Mouse (Mus musculus): ENCODE results near the gene Dnajb5. TPM values are rescaled to one million over a fixed set of nuclear protein-coding genes. Genes with fewer than 3 reads are reported as not detected.

Gene Dnajb5
- polyA plus RNA-seq, 1 experiment = 12.2 TPM

DNA sequence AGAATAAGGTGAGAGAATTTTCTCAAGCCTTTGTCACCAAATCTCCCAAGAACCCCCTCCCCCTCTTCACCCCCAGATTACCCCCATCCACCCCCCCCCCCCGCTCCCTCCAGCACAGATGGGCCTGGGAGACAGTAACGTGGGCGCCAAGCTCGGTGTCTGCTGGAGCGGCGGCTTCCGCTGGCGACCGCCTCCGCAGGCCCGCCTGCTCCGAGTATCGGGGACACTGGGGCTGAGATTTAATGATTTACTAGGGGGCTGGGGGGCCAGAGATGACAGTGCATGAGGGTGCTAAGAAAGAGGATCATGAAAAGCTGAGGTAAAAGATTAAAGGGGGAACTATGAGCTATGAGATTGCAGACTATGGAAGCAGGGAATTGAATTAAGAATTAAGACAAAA lies 1.1 kb upstream of the Dnajb5 start:
- no peak for TF ChIP-seq POLR2A (IDR thresholded peaks at IDR 0.05; ENCODE audit: low read depth, low read length)
- TF ChIP-seq CTCF (IDR thresholded peaks at IDR 0.05; ENCODE audit: extremely low read depth, insufficient read depth, insufficient read length, insufficient replicate concordance) = no peak
- 32% methylated on average over 13 of the region's 13 CpGs for WGBS
- H3K4me1 ChIP-seq (ENCODE audit: control insufficient read depth, insufficient read depth, insufficient read length) = peaks cover 4% of the 10 kb centered on the region; the same call in 1 of the 2 replicates
- no peak overlapping the region for H3K4me3 ChIP-seq (ENCODE audit: extremely low read depth, insufficient read depth, insufficient read length)
- H3K36me3 ChIP-seq (ENCODE audit: control insufficient read depth, insufficient read depth, low read length) = no peaks in the 10 kb centered on the region
- H3K27ac ChIP-seq (ENCODE audit: insufficient read depth, low read length) = no peak overlapping the region
- no peaks in the 10 kb centered on the region for H3K27me3 ChIP-seq (ENCODE audit: control insufficient read depth, insufficient read depth, low read length)
- no peak for DNase-seq (ENCODE audit: low read depth in 1 of 2, low spot score in 2 of 2)

DNA sequence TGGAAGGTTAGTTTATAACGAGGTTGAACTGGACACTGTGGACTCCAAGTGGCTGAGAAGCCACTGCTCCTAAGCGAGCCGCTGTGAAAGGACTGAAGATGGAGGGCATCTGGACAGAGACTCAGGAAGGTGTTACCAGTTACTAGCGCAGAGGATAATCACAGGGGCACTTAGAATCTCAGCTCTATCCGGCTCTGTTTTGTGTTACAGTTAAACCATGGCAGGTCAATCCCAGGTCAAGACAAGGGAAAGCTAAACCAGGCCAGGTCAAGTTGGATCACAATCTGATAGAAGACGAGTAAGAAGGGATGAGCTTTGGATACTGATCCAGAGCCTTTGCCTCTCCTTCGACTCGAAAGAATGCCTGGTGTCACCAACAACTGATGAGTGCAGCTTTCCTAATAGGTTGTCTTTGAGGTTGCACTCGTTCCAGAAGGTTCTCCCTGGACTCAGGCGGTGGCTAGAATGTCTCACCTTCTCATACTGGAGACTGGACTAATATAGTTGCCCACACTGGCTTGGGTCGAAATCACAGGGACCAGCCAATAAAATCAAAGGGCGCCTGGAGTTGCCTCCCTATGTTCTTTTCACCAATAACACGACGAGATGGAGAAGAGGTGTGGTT lies 451 bp upstream of the Dnajb5 start:
- no peaks in the 10 kb centered on the region for H3K27me3 ChIP-seq (ENCODE audit: control insufficient read depth, insufficient read depth, low read length)
- DNase-seq (ENCODE audit: low read depth in 1 of 2, low spot score in 2 of 2) = no peak
- H3K4me3 ChIP-seq (ENCODE audit: extremely low read depth, insufficient read depth, insufficient read length) = peak overlapping the region; percentile 52
- no peak overlapping the region for H3K27ac ChIP-seq (ENCODE audit: insufficient read depth, low read length)
- H3K36me3 ChIP-seq (ENCODE audit: control insufficient read depth, insufficient read depth, low read length) = no peaks in the 10 kb centered on the region
- no peak for TF ChIP-seq CTCF (IDR thresholded peaks at IDR 0.05; ENCODE audit: extremely low read depth, insufficient read depth, insufficient read length, insufficient replicate concordance)
- TF ChIP-seq POLR2A (IDR thresholded peaks at IDR 0.05; ENCODE audit: low read depth, low read length) = no peak
- peaks cover 4% of the 10 kb centered on the region; the same call in 1 of the 2 replicates for H3K4me1 ChIP-seq (ENCODE audit: control insufficient read depth, insufficient read depth, insufficient read length)
- WGBS = 10% methylated on average over 14 of the region's 14 CpGs

DNA sequence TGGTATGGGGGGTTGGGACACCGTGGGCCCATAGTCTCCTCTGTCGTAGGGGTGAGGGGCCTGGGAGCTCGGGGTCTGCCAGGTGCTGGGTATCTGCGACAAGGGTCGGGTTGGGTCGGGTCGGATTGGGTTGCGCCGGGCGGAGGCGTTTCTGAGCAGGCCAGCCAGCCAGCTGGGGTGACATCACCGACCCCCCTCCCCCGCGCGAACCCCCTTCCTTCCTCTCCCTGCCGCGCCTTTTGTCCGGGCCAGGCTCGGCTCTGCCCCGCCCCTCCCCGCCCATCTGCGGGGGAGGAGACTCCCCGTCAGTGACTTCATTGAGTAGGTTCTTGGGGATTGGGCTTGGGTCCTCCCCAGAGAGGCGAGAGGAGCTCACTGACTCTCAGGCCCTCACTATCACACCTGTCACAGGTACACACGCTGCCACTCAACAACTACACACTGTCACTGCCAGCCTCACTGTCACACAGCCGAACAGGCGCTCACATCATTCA lies 498 bp downstream of the Dnajb5 start:
- H3K27ac ChIP-seq (ENCODE audit: insufficient read depth, low read length) = peak overlapping the region; percentile 91
- 4% methylated on average over 21 of the region's 27 CpGs for WGBS
- no peak for TF ChIP-seq POLR2A (IDR thresholded peaks at IDR 0.05; ENCODE audit: low read depth, low read length)
- no peak for TF ChIP-seq CTCF (IDR thresholded peaks at IDR 0.05; ENCODE audit: extremely low read depth, insufficient read depth, insufficient read length, insufficient replicate concordance)
- H3K4me1 ChIP-seq (ENCODE audit: control insufficient read depth, insufficient read depth, insufficient read length) = peaks cover 4% of the 10 kb centered on the region; the same call in 1 of the 2 replicates
- no peaks in the 10 kb centered on the region for H3K36me3 ChIP-seq (ENCODE audit: control insufficient read depth, insufficient read depth, low read length)
- no peaks in the 10 kb centered on the region for H3K27me3 ChIP-seq (ENCODE audit: control insufficient read depth, insufficient read depth, low read length)
- peak overlapping the region; percentile 79 for H3K4me3 ChIP-seq (ENCODE audit: extremely low read depth, insufficient read depth, insufficient read length)
- peak; percentile 81 to 88 for DNase-seq (ENCODE audit: low read depth in 1 of 2, low spot score in 2 of 2)

DNA sequence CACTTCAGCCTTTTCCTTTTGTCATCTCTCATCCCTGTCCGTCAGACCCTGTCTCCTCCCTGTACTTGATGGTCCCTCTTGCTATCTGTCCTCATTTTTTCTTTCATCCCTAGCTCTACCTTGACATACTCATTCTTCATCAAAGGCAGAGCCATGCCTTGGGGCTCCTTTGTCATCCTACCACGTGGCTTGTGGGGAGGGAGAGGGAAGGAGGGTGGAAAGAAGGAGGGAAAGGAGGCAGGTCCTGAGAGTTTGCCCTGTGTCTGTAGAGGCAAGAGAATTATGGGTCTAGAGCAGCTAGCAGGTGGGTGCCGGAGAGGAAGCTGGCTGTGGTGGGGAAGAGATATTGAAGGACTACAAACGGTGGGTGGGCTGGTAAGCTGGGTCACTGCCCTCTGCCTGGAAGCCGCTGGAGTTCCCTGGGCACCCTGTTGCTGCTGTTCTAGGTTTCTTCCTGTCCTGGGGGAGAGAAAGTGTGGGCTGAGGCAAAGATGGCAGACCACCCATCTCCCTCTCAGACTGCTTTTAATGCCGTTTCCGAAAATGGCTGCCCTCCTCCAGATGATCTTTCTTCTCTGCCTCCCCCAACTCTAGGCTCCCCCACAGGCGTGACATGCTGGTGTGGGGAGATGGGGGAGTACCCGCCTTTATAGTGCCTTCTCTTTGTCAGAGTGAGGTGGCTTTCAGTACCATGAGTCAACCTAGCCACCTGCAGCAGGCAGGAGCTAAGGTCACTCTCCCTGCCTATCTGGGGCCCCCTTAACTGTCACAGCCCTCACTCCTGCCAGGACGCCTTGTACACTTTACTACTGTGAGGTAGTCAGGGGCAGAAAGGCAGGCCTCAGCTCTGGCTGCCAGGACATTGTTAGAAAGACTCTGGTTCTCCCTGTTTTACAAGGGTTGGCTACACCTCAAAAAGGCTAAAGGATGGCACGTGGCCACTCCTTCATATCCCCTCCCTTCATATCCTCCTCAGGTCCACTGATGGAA lies 1.9 kb downstream of the Dnajb5 start:
- H3K4me1 ChIP-seq (ENCODE audit: control insufficient read depth, insufficient read depth, insufficient read length) = peaks cover 4% of the 10 kb centered on the region; the same call in 1 of the 2 replicates
- H3K27me3 ChIP-seq (ENCODE audit: control insufficient read depth, insufficient read depth, low read length) = no peaks in the 10 kb centered on the region
- 58% methylated on average over 11 of the region's 11 CpGs for WGBS
- no peak overlapping the region for H3K27ac ChIP-seq (ENCODE audit: insufficient read depth, low read length)
- TF ChIP-seq POLR2A (IDR thresholded peaks at IDR 0.05; ENCODE audit: low read depth, low read length) (no peak), CTCF (IDR thresholded peaks at IDR 0.05; ENCODE audit: extremely low read depth, insufficient read depth, insufficient read length, insufficient replicate concordance) (no peak)
- no peaks in the 10 kb centered on the region for H3K36me3 ChIP-seq (ENCODE audit: control insufficient read depth, insufficient read depth, low read length)
- H3K4me3 ChIP-seq (ENCODE audit: extremely low read depth, insufficient read depth, insufficient read length) = no peak overlapping the region
- DNase-seq (ENCODE audit: low read depth in 1 of 2, low spot score in 2 of 2) = no peak

DNA sequence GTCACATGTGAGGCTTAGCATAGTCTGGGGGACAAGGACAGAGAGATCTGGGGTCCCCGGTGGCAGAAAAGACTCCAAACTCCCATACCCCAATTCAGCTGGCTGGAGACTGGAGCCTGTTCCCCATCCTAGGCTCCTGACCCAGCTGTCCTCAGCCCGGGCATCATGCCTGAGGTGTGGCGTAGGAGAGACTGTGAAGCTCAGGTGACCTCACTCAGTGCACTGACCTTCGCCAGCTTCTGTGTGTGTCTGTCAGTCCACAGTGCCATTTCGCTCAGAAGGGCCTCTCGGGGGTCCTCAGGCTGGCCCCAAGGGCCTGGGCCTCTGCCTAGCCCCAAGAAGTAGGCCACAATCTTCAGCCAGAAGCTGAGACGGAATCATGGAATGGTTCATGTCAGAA lies 2.9 kb downstream of the Dnajb5 start:
- no peak for TF ChIP-seq CTCF (IDR thresholded peaks at IDR 0.05; ENCODE audit: extremely low read depth, insufficient read depth, insufficient read length, insufficient replicate concordance)
- TF ChIP-seq POLR2A (IDR thresholded peaks at IDR 0.05; ENCODE audit: low read depth, low read length) = no peak
- Histone ChIP-seq H3K4me1 (ENCODE audit: control insufficient read depth, insufficient read depth, insufficient read length) (peaks cover 4% of the 10 kb centered on the region; the same call in 1 of the 2 replicates), H3K27ac (ENCODE audit: insufficient read depth, low read length) (no peak overlapping the region), H3K4me3 (ENCODE audit: extremely low read depth, insufficient read depth, insufficient read length) (no peak overlapping the region), H3K36me3 (ENCODE audit: control insufficient read depth, insufficient read depth, low read length) (peaks cover 4% of the 10 kb centered on the region; the same call in 1 of the 2 replicates), H3K27me3 (ENCODE audit: control insufficient read depth, insufficient read depth, low read length) (no peaks in the 10 kb centered on the region)
- WGBS = 87% methylated on average over 7 of the region's 7 CpGs
- DNase-seq (ENCODE audit: low read depth in 1 of 2, low spot score in 2 of 2) = no peak

DNA sequence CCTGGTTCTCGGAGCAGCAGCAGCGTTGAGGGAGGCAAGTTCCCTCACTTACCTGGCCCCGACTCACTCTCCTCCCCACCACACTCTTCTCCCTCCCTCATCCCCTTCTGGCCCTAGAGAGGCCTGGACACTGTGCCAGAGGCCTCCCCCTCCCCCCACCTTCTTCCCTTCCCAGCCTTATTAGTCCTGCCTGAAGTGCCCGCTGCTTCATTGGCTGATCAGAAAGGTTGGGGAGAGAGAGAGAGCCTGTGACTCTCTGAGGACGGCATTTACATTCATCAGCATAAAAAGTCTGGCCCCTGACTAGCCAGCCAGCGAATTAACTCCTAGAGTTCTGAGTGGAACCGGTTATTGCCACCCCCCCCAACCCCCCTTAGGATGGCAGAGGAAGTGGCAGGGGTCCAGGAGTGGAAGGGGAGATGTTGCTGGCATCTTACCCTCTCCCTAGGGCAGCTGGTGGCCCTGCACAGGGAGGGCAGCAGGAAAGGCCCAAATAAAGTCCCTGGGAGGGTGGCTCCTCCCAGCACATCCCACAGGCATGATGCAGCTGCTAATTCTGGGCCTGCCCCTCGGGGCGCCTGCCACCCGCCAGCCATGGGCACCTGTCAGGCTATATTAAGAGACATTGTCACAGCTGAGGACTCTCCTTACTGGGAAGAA lies 4.0 kb downstream of the Dnajb5 start:
- DNase-seq (ENCODE audit: low read depth in 1 of 2, low spot score in 2 of 2) = no peak
- Histone ChIP-seq H3K4me3 (ENCODE audit: extremely low read depth, insufficient read depth, insufficient read length) (no peak overlapping the region), H3K36me3 (ENCODE audit: control insufficient read depth, insufficient read depth, low read length) (peaks cover 5% of the 10 kb centered on the region; the same call in 1 of the 2 replicates), H3K27me3 (ENCODE audit: control insufficient read depth, insufficient read depth, low read length) (no peaks in the 10 kb centered on the region), H3K27ac (ENCODE audit: insufficient read depth, low read length) (no peak overlapping the region), H3K4me1 (ENCODE audit: control insufficient read depth, insufficient read depth, insufficient read length) (peaks cover 4% of the 10 kb centered on the region; the same call in 1 of the 2 replicates)
- no peak for TF ChIP-seq POLR2A (IDR thresholded peaks at IDR 0.05; ENCODE audit: low read depth, low read length)
- no peak for TF ChIP-seq CTCF (IDR thresholded peaks at IDR 0.05; ENCODE audit: extremely low read depth, insufficient read depth, insufficient read length, insufficient replicate concordance)
- WGBS = 64% methylated on average over 10 of the region's 10 CpGs

All from spleen, adult 2 months (tissue).